Mouse (Mus musculus): ENCODE measurements at regions not wholly inside any gene's neighbourhood (a gene's known extent, or its start where the extent isn't known, plus 50 kb on each side); places are given as distances from the start of the nearest gene placed in this dataset.

DNA sequence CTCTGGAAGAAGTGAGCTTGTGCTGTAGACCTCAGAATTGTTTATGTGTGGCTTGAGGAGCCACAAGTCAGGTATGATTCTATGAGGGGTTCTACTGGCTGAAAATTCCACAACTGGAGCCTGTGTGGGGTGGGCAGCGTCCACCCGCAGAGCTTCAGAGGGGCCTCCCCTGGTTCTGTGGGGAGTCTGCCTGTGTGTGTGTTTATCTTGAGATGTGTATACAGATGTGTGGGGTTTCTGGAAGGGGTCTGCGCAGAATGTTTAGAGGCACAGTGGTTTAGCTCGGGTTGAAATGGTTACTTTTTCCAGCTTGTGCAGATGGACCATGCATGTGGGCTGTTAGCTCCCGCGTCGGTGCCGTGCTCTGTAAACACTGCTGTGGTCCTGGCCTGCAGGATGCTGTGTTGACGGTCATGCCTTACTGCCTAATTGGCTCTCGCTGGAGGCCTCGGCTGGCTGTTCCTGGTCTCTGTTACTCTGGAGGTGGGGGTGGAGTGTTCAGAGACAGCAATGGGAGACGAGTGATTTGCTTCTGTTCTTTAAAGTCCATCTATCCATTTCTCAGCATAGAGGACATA, 68.3 kb upstream of the Ptch1 start:
- TF ChIP-seq POLR2A (IDR thresholded peaks at IDR 0.05; ENCODE audit: insufficient read depth, low read length) (no peak), EP300 (IDR thresholded peaks at IDR 0.05; ENCODE audit: insufficient read depth, low read depth, low read length) (no peak), CTCF (IDR thresholded peaks at IDR 0.05; ENCODE audit: low read depth, low read length) (no peak)
